8 mouse cellular contexts compared by ENCODE assay signal in the genomic region with DNA sequence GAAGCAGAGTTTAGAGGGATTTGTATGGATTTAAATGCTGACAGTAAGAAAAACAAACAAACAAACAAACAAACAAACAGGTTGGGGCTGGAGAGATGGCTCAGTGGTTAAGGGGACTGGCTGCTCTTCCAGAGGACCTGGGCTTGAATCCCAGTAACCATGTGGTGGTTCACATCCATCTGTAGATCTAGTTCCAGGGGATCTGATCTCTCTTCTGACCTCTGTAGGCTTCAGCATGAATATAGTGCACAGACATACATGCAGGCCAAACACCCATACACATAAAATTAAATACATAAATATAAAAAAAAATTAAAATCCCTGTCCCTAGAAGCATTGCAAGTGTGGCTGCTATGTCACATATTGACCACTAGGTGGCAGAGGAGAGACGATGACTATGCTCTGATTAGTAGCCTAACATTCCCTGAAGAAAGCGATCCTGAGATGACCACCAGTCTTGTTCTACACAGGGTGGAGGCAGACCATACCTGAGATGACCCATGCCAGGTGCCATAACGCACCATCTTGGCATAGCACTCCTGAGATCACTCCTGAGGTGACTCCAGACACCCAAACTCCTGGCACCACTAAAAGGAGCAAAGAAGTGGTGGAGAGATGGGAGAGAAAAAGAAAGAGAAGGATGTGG.
A peak's percentile ranks its signal among the peaks of the same experiment; 100 is the strongest.
DNase-seq lines count a peak whose midpoint lies in the region; ATAC-seq and TF ChIP-seq lines count a peak whose summit lies in the region.

No protein-coding gene starts in this region.

- no peak overlapping the region for H3K27ac ChIP-seq in forebrain, embryonic 15.5 days (replicated peaks)
- no peak overlapping the region for H3K27ac ChIP-seq in intestine, embryonic 14.5 days (ENCODE audit: low read depth)
- no peak overlapping the region for H3K27ac ChIP-seq in liver, postnatal 0 days (ENCODE audit: low read depth)

- peak; percentile 33 for DNase-seq in urinary bladder, postnatal 14 days (ENCODE audit: low spot score)
- no peak for DNase-seq in urinary bladder, postnatal 36 days (ENCODE audit: low spot score in 2 of 2)
- peak; percentile 54 to 57 for DNase-seq in cerebellum, adult 18-20 months
- peak; percentile 70 for DNase-seq in intestine, embryonic 14.5 days (ENCODE audit: low spot score)
- no peak for DNase-seq in liver, postnatal 0 days
- no peak for DNase-seq in gastrocnemius, postnatal 14 days

- H3K4me3 ChIP-seq in forebrain, embryonic 15.5 days = no peak overlapping the region
- H3K4me3 ChIP-seq in intestine, embryonic 14.5 days (ENCODE audit: low read depth, low read length) = no peak overlapping the region
- H3K4me3 ChIP-seq in liver, postnatal 0 days (ENCODE audit: low read depth, low read length) = no peak overlapping the region

- H3K36me3 ChIP-seq in forebrain, embryonic 15.5 days = no peaks in the 10 kb centered on the region
- no peaks in the 10 kb centered on the region for H3K36me3 ChIP-seq in intestine, embryonic 14.5 days (ENCODE audit: control insufficient read depth, insufficient read depth, low read length)
- H3K36me3 ChIP-seq in liver, postnatal 0 days (replicated peaks; ENCODE audit: insufficient read depth, low read length) = no peaks in the 10 kb centered on the region

- 1% methylated on average over 3 of the region's 3 CpGs for WGBS in forebrain, embryonic 15.5 days
- 1% methylated on average over 3 of the region's 3 CpGs for whole genome bisulfite sequencing in intestine, embryonic 14.5 days
- WGBS in liver, postnatal 0 days (ENCODE audit: insufficient replicate concordance) = 4% methylated on average over 3 of the region's 3 CpGs

- ATAC-seq in forebrain, embryonic 15.5 days (replicated peaks) = peak; percentile 83
- ATAC-seq in intestine, embryonic 14.5 days (replicated peaks; ENCODE audit: low FRiP score, low TSS enrichment, low read depth) = peak; percentile 90
- no peak for ATAC-seq in liver, postnatal 0 days
- ATAC-seq in neutrophil, adult 5-6 weeks (ENCODE audit: extremely low read depth, insufficient number of reproducible peaks, low FRiP score, poor library complexity, severe bottlenecking) = peak; percentile 75

- no peaks in the 10 kb centered on the region for H3K9me3 ChIP-seq in forebrain, embryonic 15.5 days
- H3K9me3 ChIP-seq in intestine, embryonic 14.5 days (ENCODE audit: control insufficient read depth, low read length) = no peaks in the 10 kb centered on the region
- no peaks in the 10 kb centered on the region for H3K9me3 ChIP-seq in liver, postnatal 0 days (ENCODE audit: low read length)

- no peak overlapping the region for H3K4me2 ChIP-seq in forebrain, embryonic 15.5 days (replicated peaks)
- no peak overlapping the region for H3K4me2 ChIP-seq in intestine, embryonic 14.5 days (ENCODE audit: low read length)
- no peak overlapping the region for H3K4me2 ChIP-seq in liver, postnatal 0 days (ENCODE audit: low read depth, low read length)

- peak; percentile 92 for TF ChIP-seq CTCF in liver, postnatal 0 days (IDR thresholded peaks at IDR 0.05; ENCODE audit: low read depth)

- H3K27me3 ChIP-seq in forebrain, embryonic 15.5 days = no peaks in the 10 kb centered on the region
- no peaks in the 10 kb centered on the region for H3K27me3 ChIP-seq in intestine, embryonic 14.5 days (replicated peaks; ENCODE audit: control insufficient read depth, insufficient read depth, low read length)
- H3K27me3 ChIP-seq in liver, postnatal 0 days (ENCODE audit: insufficient read depth, low read length) = no peaks in the 10 kb centered on the region

- no peaks in the 10 kb centered on the region for H3K4me1 ChIP-seq in forebrain, embryonic 15.5 days
- no peaks in the 10 kb centered on the region; the same call in 1 of the 2 replicates for H3K4me1 ChIP-seq in intestine, embryonic 14.5 days (replicated peaks; ENCODE audit: control insufficient read depth, insufficient read depth, low read length)
- no peaks in the 10 kb centered on the region for H3K4me1 ChIP-seq in liver, postnatal 0 days (ENCODE audit: insufficient read depth)

- intact Hi-C loops in gastrocnemius, postnatal 14 days (cut with DNase I; ENCODE audit: low total_unique reads) = loop anchor here (5.0 kb wide), 2 partner anchors 45 to 345 kb away; partner anchors contain the start of genes Gm10964 and Olfml3

- H3K9ac ChIP-seq in forebrain, embryonic 15.5 days (replicated peaks) = no peak overlapping the region
- H3K9ac ChIP-seq in intestine, embryonic 14.5 days (ENCODE audit: low read length) = no peak overlapping the region
- no peak overlapping the region for H3K9ac ChIP-seq in liver, postnatal 0 days (replicated peaks)

- TF ChIP-seq EP300 in liver, postnatal 0 days (IDR thresholded peaks at IDR 0.05; ENCODE audit: low read depth) = no peak

Comparison
In these comparisons a context has a peak if more than half of its experiments do, and no peak if none do; other contexts are left out.
1. DNase-seq: peak in urinary bladder, postnatal 14 days (single experiment), cerebellum, adult 18-20 months (2 of 2) and intestine, embryonic 14.5 days (single experiment); none in urinary bladder, postnatal 36 days (0 of 2), liver, postnatal 0 days (single experiment) and gastrocnemius, postnatal 14 days (single experiment).